Mouse (Mus musculus) limb, embryonic 12.5 days (tissue): Measurements from ENCODE around the gene Dusp18. TPM values are rescaled to one million over a fixed set of nuclear protein-coding genes. Genes with fewer than 3 reads are reported as not detected.

Experiments used
- ATAC-seq: fragments of 200-750 bp; cut with Nextera tagmentation; 2 replicates; pipeline ENCODE4 v1.8.0; 2017; ENCODE audit warnings: low read depth, moderate TSS enrichment; ENCODE audit not compliant: insufficient number of reproducible peaks, insufficient read depth, low FRiP score, low TSS enrichment
- H3K27ac ChIP-seq: fragments of 300-500 bp; sonication (generic); 2 replicates; pipeline ENCODE4 v1.5.1; 2016; ENCODE audit warnings: mild to moderate bottlenecking, moderate library complexity
- H3K27me3 ChIP-seq: fragments of 300-500 bp; sonication (generic); 2 replicates; pipeline ENCODE4 v1.6.1; 2016; ENCODE audit warnings: mild to moderate bottlenecking, moderate library complexity
- H3K36me3 ChIP-seq: fragments of 300-500 bp; sonication (generic); 2 replicates; pipeline ENCODE4 v1.6.1; 2016; ENCODE audit warnings: mild to moderate bottlenecking, moderate library complexity
- H3K4me1 ChIP-seq: fragments of 300-500 bp; sonication (generic); replicated peaks from 2 replicates; pipeline ENCODE4 v1.6.1; 2016
- H3K4me2 ChIP-seq: fragments of 300-500 bp; sonication (generic); 2 replicates; pipeline ENCODE4 v1.6.1; 2016; ENCODE audit warnings: mild to moderate bottlenecking, moderate library complexity
- H3K4me3 ChIP-seq: fragments of 300-500 bp; sonication (generic); replicated peaks from 2 replicates; pipeline ENCODE4 v1.5.1; 2016; ENCODE audit warnings: mild to moderate bottlenecking
- H3K9ac ChIP-seq: fragments of 300-500 bp; sonication (generic); replicated peaks from 2 replicates; pipeline ENCODE4 v1.6.1; 2016; ENCODE audit warnings: mild to moderate bottlenecking, moderate library complexity
- H3K9me3 ChIP-seq: fragments of 300-500 bp; sonication (generic); 2 replicates; pipeline ENCODE4 v1.6.1; 2016; ENCODE audit warnings: mild to moderate bottlenecking, moderate library complexity
- WGBS: fragments of 180-500 bp; shearing (Covaris S2); methylation state at CpG from one replicate; pipeline ENCODE4 v1.1.7; 2016; 5-methylcytosine and 5-hydroxymethylcytosine counted together
- polyA plus RNA-seq: library from polyadenylated mRNA; unstranded; fragments of >200 nt; fragmentation: Nextera tagmentation; extraction: Ambion mirVana; gene quantifications from 2 replicates; pipeline ENCODE4 v1.2.1, GENCODE M21; 2016

The Dusp18 gene
- polyA plus RNA-seq, 1 experiment from 2014 or later = 11.4 TPM

GRCm38 (mm10) chr11:3930019-3930418, 35.0 kb downstream of the Dusp18 start:
- no peaks in the 10 kb centered on the region for H3K27me3 ChIP-seq
- H3K9me3 ChIP-seq = no peaks in the 10 kb centered on the region
- no peak overlapping the region for H3K9ac ChIP-seq
- peaks cover 21% of the 10 kb centered on the region; the same call in 1 of the 2 replicates for H3K36me3 ChIP-seq
- no peak overlapping the region for H3K4me3 ChIP-seq
- no peak for ATAC-seq
- H3K27ac ChIP-seq = no peak overlapping the region
- peaks cover 12% of the 10 kb centered on the region; the same call in 1 of the 2 replicates for H3K4me1 ChIP-seq
- 75% methylated on average over 4 of the region's 4 CpGs for WGBS
- H3K4me2 ChIP-seq = no peak overlapping the region

GRCm38 (mm10) chr11:3930931-3931330, 35.9 kb downstream of the Dusp18 start:
- peak overlapping the region; percentile 66; the same call in 1 of the 2 replicates for H3K9ac ChIP-seq
- H3K36me3 ChIP-seq = peaks cover 13% of the 10 kb centered on the region; the same call in 1 of the 2 replicates
- no peak for ATAC-seq
- H3K4me3 ChIP-seq = peak overlapping the region; percentile 60
- no peaks in the 10 kb centered on the region for H3K9me3 ChIP-seq
- H3K27me3 ChIP-seq = 0 out of 2 replicates have a peak, but pooled peaks cover 1% of the 10 kb centered on the region
- 36% methylated on average over 6 of the region's 6 CpGs for WGBS
- H3K4me2 ChIP-seq = peak overlapping the region; percentile 80
- no peak overlapping the region for H3K27ac ChIP-seq
- peaks cover 12% of the 10 kb centered on the region; the same call in 1 of the 2 replicates for H3K4me1 ChIP-seq

GRCm38 (mm10) chr11:3931511-3932211, 36.6 kb downstream of the Dusp18 start, which contains the start of gene Tcn2:
Gene Tcn2, minus strand, starts transcription at chr11:3932159.
- peak; percentile 70 for ATAC-seq
- Histone ChIP-seq H3K9ac (peak within 1 kb of the TSS; percentile 66), H3K27me3 (0 out of 2 replicates have a peak, but pooled peaks cover 3% of the 10 kb centered on the region), H3K9me3 (no peaks in the 10 kb centered on the region), H3K4me3 (peak within 1 kb of the TSS; percentile 60), H3K4me1 (peaks cover 12% of the 10 kb centered on the region; the same call in 1 of the 2 replicates), H3K4me2 (peak within 1 kb of the TSS; percentile 80), H3K27ac (no peak within 1 kb of the TSS), H3K36me3 (peaks cover 6% of the 10 kb centered on the region; the same call in 1 of the 2 replicates)
- under 1% methylated on average over 21 of the region's 26 CpGs for WGBS

GRCm38 (mm10) chr11:3933756-3934285, 38.8 kb downstream of the Dusp18 start:
- Histone ChIP-seq H3K27ac (no peak overlapping the region), H3K4me3 (no peak overlapping the region), H3K9ac (no peak overlapping the region), H3K4me2 (no peak overlapping the region), H3K36me3 (no peaks in the 10 kb centered on the region), H3K27me3 (0 out of 2 replicates have a peak, but pooled peaks cover 3% of the 10 kb centered on the region), H3K4me1 (peaks cover 12% of the 10 kb centered on the region; the same call in 1 of the 2 replicates), H3K9me3 (no peaks in the 10 kb centered on the region)
- 83% methylated on average over 9 of the region's 9 CpGs for WGBS
- no peak for ATAC-seq

GRCm38 (mm10) chr11:3935135-3935534, 40.1 kb downstream of the Dusp18 start:
- no peaks in the 10 kb centered on the region for H3K9me3 ChIP-seq
- no peak overlapping the region for H3K4me2 ChIP-seq
- no peak overlapping the region for H3K27ac ChIP-seq
- H3K36me3 ChIP-seq = no peaks in the 10 kb centered on the region
- WGBS = 72% methylated on average over 4 of the region's 4 CpGs
- H3K4me1 ChIP-seq = peaks cover 12% of the 10 kb centered on the region; the same call in 1 of the 2 replicates
- no peak for ATAC-seq
- no peak overlapping the region for H3K4me3 ChIP-seq
- 0 out of 2 replicates have a peak, but pooled peaks cover 3% of the 10 kb centered on the region for H3K27me3 ChIP-seq
- no peak overlapping the region for H3K9ac ChIP-seq

GRCm38 (mm10) chr11:3936318-3936717, 41.3 kb downstream of the Dusp18 start:
- H3K27me3 ChIP-seq = 0 out of 2 replicates have a peak, but pooled peaks cover 3% of the 10 kb centered on the region
- H3K27ac ChIP-seq = no peak overlapping the region
- no peak overlapping the region for H3K4me3 ChIP-seq
- H3K9ac ChIP-seq = no peak overlapping the region
- peaks cover 6% of the 10 kb centered on the region; the same call in 1 of the 2 replicates for H3K4me1 ChIP-seq
- H3K36me3 ChIP-seq = no peaks in the 10 kb centered on the region
- ATAC-seq = no peak
- WGBS = 77% methylated on average over 3 of the region's 3 CpGs
- H3K9me3 ChIP-seq = no peaks in the 10 kb centered on the region
- H3K4me2 ChIP-seq = no peak overlapping the region

- ATAC-seq = no peak
- no peak overlapping the region for H3K27ac ChIP-seq
- H3K9me3 ChIP-seq = no peaks in the 10 kb centered on the region
- 73% methylated on average over 13 of the region's 13 CpGs for WGBS
- H3K4me1 ChIP-seq = 0 out of 2 replicates have a peak, but pooled peaks cover 4% of the 10 kb centered on the region
- H3K36me3 ChIP-seq = no peaks in the 10 kb centered on the region
- 0 out of 2 replicates have a peak, but pooled peaks cover 3% of the 10 kb centered on the region for H3K27me3 ChIP-seq
- no peak overlapping the region for H3K9ac ChIP-seq
- no peak overlapping the region for H3K4me2 ChIP-seq
- H3K4me3 ChIP-seq = no peak overlapping the region
Measured at GRCm38 (mm10) chr11:3937321-3937874, 42.4 kb downstream of the Dusp18 start.

- peaks cover 16% of the 10 kb centered on the region for H3K27me3 ChIP-seq
- no peaks in the 10 kb centered on the region for H3K36me3 ChIP-seq
- 88% methylated on average over 7 of the region's 7 CpGs for WGBS
- no peak overlapping the region for H3K4me2 ChIP-seq
- no peak for ATAC-seq
- no peaks in the 10 kb centered on the region for H3K4me1 ChIP-seq
- no peak overlapping the region for H3K9ac ChIP-seq
- no peaks in the 10 kb centered on the region for H3K9me3 ChIP-seq
- no peak overlapping the region for H3K4me3 ChIP-seq
- no peak overlapping the region for H3K27ac ChIP-seq
Measured at GRCm38 (mm10) chr11:3941371-3941770, 46.3 kb downstream of the Dusp18 start.

- 21% methylated on average over 1 of the region's 1 CpGs for WGBS
- Histone ChIP-seq H3K36me3 (no peaks in the 10 kb centered on the region), H3K4me2 (no peak overlapping the region), H3K4me3 (no peak overlapping the region), H3K27ac (no peak overlapping the region), H3K27me3 (peaks cover 20% of the 10 kb centered on the region), H3K9me3 (no peaks in the 10 kb centered on the region), H3K4me1 (no peaks in the 10 kb centered on the region), H3K9ac (no peak overlapping the region)
- ATAC-seq = no peak
Measured at GRCm38 (mm10) chr11:3946386-3946785, 51.3 kb downstream of the Dusp18 start.
